Mouse (Mus musculus) mouse embryonic stem cell (cell line): ENCODE data around the gene Syf2.

Source experiments
- in situ Hi-C, 2 experiments: fragments of 300-500 bp; cut with MboI; formaldehyde crosslinking; loops; 1 replicate in 1 of 2; 3 replicates in 1 of 2; pipeline ENCODE4 v1.14.3; 2019 to 2020; ENCODE audit warnings: low sequenced_read_pairs in 2 of 2, low pct_unique_long_range_greater_than_20kb in 1 of 2, mixed read lengths in 1 of 2; ENCODE audit not compliant: unreplicated experiment in 1 of 2

The Syf2 gene

DNA sequence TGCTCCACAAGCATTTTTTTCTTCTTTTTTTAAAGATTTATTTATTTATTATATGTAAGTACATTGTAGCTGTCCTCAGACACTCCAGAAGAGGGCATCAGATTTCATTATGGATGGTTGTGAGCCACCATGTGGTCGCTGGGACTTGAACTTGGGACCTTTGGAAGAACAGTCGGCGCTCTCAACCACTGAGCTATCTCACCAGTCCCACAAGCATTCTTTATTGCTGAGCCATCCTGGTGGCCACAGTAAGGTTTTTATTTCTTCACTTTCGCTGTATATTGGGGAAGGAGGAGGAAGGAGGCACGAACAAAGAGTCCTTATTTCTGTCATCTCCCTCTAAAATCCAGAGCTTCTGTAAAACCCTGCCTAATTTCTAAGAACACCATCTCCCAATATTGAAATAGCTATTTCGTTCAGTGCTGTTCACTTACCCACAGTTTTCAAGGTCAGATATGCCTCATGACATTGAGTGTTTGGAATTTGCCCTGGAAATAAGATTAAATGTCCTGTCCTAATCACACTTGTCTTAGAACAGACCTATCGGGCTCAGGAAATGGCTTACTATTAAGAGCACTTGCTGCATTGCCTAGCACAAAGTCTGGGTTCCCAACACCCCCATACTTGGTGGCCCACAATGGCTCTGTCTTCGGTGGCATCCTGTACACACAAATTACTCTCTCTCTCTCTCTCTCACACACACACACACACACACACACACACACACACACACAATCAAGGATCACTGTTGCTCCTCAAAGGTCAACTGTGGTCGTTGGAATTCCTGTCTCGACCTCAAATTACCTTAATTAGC, 8.4 kb upstream of the Syf2 start:
- in situ Hi-C loops: no loop called here

DNA sequence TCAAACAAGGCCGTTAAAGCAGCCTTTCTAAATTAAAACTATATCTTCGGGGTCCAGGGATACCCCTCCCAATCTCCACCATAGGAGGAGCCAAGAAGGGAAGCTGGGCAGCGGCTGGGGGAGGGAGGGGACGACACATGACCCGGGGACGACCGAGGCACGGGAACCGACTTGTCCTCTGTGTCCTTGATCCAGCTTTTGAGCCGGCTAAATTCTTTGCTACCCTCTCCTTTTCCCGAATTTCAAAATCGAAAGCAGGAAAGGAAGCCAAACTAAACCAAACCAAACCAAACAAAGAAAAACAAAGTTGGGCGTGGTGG, 7.8 kb upstream of the Syf2 start:
- in situ Hi-C loops: no loop called here

DNA sequence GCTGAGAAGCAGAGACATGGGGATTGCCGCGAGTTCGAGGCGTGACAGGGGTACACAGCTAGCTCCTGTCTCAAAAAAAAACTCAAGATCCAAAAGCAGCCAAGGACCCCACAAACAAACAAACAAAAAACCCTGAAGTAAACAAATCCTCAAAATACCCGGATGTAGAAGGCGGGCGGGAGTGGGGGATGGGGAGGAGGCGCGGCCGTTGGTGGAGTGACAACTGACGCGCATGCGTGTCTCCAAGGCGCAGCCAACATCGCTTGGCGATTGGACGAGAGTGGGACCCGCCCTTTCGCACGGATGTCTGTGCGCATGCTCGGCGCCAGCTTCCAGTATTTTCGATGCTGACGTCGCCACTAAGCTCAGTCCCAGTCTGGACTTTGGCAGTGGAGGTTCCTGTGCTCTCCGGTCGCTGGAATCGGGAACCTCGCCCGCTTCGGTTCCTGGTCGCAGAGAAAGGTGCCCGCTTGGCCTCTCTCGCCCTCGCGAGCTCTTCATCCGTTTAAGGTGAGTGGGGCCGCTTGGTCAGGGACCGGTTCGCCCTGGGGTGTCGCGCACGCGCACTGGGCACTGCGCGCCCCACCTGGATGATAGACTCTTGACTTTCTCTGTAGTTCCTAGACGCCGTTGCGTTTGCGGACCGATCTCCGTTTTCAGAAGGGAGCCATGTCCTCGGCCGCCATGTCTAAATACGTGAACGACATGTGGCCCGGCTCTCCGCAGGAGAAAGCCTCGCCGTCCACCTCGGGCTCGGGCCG, 7.3 kb upstream of the Syf2 start, which contains the start of gene Rsrp1:
Rsrp1 (plus strand) TSS at position 335 of the 761 bp plus-strand sequence.
- in situ Hi-C loops: no loop called here

DNA sequence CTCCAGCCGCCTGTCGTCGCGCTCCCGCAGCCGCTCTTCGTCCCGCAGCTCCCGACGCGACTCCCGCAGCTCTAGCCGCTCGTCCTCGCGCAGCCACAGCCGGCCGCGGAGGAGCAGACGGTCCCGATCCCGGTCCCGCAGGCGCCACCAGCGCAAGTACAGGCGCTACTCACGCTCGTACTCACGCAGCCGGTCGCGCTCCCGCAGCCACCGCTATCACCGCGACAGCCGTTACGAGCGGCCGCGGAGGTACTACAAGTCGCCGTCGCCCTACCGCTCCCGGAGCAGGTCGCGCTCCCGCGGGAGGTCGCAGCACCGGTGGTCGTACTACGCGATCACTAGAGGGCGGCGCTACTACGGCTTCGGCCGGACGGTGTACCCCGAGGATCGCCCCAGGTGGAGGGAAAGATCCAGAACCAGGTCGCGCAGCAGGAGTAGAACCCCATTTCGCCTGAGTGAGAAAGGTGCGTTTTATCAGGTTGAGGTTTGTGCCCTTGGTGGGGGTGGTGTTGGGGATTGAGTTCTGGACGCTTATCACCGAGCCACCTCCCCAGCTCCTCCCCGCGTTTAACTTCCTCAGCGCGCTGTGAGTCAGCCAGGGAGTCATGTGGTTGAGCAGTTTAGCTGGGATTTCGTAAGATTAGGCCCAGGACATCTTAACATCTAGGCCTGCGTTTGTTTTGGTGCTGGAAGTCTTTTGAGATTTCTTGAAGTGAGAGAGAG, 6.5 kb upstream of the Syf2 start:
- in situ Hi-C loops: no loop called here

DNA sequence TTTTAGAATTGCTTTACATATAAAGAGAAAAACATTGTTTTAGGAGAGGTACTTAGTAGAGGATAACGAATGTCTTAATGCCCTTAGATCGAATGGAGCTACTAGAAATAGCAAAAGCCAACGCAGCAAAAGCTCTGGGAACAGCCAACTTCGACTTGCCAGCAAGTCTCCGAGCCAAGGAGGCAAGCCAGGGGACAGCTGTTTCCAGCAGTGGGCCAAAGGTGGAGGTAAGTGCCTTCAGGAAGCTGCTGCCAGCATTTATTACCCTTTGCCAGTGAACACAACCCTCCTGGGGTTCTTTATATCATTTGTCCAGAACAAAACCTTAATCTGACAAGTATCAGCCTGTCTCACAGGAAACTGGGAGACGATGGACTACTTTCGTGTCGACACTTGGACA, 5.5 kb upstream of the Syf2 start:
- in situ Hi-C loops: no loop called here

DNA sequence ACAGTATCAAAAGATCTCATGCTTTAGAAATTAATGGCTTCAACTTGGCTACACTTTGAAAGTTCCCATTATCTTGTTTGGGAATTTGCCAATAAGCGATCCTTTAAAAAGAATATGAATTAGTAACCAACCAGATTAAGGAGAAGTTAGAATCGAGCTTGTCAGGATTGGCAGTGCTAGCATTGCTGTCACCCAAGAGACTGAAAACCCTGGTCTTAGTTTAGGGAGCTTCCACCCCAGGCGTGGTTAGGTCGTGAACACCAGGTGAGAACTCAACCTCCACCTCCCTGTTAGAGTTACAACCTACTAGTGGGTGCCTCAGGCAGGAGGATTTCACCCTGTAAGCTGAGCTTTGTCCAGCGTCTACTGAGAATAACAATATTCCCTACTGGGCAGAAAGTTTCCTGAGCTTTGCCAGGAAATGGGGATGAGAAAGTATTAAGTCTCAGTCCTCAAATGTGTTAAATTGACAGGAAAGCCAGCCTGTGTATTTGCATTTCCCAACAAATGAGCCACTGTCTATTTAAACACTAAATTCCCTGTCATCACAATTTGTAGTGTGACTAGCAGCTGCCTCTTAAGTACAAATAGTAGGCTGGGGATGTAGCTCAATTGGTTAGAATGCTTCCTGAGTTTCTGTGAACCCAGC, 2.8 kb upstream of the Syf2 start:
- in situ Hi-C loops: no loop called here

DNA sequence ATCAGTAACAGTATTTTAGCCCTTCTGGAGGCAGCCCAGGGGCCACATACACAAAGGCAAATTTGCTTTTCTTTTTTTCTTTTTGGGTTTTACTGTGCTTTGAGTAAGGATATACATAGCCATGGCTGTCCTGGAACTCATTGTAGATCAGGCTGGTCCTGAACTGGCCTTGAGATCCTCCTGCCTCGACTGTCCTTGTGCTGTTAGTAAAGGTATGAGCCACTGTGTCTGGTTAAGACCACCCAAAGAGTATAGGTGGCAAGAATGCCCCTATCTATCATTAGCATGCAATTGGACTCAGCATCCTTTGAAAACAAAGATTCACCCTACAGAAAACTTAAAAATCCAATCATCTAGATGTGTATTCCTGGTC, 2.2 kb upstream of the Syf2 start:
- in situ Hi-C loops: no loop called here

DNA sequence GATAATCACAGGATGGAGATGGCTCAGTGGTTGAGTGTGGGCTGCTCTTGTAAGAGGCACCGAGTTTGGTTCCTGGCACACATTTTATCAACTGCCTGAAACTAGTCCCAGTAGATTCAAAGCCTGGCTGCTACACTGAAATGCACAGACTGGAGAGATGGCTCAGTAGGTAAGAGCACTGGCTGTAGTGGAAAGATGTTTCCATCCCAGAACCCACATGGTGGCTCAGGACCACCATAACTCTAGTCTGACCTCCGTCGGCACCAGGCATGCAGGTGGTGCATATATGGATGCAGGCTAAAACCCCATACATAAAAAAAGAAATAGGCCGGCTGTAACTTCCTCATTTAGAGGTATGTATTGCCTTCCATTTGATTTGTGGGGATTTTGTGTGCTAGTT, 1.2 kb upstream of the Syf2 start:
- in situ Hi-C loops: no loop called here

DNA sequence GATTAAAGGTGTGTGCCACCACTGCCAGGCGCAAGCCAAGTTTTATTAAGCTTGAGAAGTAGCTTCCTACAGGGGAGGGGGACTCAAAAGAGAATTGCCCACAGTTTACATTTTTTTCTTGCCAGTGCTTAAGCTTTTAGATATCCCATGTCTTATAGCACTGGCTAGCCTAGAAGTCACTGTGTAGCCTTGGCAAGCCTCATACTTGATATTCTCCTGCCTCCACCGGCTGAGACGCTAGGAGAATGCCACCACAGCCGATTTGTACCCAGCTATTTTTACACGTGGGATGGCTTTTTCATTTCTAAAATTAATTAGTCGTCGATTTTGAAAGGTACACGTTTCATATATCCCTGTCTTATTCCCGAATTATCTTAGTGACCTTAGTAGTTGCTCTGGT, 508 bp upstream of the Syf2 start:
- in situ Hi-C loops: no loop called here

DNA sequence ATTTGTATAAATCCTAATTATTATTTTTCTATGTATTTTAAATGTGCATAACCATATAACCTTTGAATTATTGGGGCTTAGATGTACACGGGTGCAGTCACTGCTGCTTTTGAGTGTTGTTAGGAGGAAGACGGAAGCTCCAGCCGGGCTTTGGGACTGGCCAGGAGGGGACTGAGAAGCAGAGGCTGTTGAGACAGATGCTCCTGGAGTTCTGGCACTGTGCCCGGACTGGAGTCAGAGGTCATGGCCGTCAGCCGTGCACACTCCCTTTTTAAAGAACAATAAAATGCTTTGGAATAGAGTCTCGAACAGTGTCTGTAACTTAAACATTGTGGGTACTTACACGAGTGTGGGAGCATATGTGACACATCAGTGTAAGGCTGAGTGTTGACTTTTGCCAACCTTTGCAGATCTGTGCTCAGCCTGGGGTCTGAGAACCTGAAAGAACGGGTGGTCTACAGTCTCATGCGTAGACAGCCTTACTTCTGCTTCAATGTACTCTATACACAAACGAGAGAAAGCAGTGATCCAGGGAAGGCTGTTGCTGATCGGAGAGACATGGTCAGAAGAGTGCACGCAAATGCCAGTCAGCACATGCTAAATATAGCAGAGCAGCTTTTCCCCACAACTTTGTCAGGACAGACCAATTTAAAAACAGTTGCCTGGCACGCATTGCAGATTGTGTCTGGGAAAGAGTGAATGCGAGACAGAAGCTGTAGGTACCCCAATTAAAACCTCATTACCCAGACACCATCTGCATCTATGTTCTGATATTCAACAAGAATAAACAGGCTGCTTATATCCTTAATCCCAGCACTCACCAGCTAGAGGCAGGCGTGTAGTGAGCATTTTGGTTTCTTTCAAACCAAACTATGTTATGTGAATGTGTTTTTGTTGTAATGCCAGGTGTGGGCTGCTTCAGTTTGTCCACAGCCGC, 6.8 kb downstream of the Syf2 start:
- in situ Hi-C loops: no loop called here

DNA sequence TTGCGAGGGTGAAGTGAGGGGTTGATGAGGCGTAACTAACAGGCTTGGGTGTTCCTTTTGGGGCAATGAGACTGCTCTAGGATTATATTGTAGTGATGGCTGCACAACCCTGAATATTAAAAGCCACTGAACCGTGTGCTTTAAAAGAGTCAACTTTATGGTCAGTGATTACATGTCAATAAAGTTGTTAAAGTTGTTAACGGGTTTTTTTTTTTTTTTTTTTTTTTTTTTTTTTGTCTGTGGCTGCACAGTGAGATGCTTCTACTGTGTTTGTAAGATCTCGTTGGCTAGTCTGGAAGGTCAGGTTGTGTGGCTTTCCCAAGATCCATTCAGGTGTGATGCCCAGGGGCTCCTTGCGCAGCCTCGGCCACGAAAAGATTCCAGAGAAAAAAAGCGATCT, 9.2 kb downstream of the Syf2 start:
- in situ Hi-C loops: loop anchor here in 1 of 2 experiments (10.0 kb wide), 1 partner anchor 265 kb away; no protein-coding TSS in a partner anchor

DNA sequence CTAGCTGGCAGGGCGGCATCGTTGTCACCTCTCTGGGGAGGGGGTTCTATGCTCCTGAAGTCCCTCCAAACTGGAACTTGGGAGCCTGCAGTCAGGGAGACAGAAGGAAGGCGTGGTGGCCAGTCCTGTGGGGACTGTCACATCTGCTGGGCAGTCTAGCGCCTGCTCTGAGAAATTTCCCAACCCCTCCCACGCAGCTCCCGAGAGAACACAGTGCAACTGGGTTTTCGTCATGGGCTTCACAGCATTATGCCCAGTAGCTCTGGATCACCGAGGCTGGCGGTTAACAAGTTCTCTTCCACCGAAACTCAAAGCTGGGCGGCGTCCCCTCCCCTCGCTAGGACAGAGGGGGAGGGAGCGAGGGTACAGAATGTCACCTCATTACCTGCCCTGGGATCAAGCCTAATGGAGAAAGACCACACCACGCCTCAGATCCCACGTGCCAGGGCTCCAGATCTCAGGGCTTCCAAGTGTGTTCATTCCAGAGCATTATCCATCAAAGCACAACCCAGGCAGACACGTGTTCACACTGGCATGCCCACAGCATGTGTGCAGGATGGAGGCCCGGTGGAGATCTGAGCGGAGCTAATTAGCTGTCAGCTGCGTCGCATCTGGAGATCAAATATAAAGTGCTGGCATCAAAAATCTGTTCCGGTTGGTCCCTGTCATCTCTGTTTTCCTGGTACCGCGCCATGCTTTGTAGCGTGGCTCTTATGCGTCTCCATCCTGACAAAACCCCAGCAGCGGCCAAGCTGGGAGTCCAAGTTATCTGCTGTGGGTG, 13.2 kb downstream of the Syf2 start:
- in situ Hi-C loops: loop anchor here in 1 of 2 experiments (10.0 kb wide), 1 partner anchor 261 kb away; no protein-coding TSS in a partner anchor

DNA sequence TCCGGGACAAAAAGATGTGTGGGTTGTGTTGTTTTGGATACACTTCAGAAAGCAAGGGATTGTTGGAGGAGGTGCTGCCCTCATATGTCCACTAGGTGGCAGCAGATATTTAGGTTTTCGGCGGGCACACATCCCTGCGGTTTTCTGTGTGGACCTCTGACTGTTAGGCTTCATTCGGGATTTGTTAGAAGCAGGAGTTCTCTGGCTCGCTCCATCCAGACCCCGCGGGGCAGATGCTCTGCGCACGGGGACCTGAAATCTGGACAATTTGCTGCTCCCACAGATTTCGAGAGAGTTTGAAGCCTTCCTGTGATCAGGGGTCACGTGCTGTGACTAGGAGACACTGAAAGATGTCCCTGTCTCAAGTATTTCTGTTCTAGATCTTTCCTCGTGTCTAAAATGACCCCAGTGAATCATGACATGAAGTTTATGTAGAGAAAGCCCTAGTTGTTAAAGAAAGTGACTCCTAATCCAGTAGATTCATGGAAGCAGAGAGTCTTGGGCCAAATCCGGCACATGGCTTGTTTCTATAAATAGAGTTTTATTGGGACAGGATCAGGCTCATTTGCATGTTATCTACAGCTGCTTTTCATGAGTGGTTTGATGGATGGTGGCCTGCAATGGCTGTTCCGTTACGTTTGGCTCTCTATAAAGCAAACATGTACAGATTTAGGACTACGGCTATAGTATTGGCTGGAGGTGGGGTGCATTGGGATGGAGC, 15.5 kb downstream of the Syf2 start:
- in situ Hi-C loops: loop anchor here in 1 of 2 experiments (10.0 kb wide), 1 partner anchor 259 kb away; no protein-coding TSS in a partner anchor

DNA sequence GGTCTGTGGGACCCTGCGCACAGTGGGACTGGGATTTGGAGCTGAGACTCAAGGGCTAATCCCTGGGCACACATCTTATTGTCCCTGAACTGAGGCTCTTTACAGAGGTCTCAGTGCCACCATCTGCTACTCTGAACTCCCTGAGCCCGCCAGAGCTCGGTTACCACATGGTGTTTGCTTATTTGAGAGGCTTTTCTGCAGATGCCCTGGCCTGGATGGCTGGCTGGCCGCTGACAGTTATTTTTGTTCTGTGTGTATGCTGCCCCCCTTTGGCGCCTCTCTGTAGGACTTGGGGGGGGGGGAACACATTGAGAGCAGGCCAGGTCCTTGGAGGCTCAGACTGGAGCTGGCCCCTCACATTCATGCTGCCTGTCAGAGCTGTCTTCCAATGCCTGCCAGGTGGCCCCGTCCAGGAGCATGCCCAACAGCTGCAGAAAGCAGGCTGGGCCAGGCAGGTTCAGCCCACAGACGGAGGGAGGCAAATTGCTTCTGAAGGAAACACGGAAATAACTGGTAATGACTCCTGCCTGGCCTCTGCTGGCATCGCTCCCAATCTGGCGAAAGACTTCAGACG, 19.9 kb downstream of the Syf2 start:
- in situ Hi-C loops: no loop called here

DNA sequence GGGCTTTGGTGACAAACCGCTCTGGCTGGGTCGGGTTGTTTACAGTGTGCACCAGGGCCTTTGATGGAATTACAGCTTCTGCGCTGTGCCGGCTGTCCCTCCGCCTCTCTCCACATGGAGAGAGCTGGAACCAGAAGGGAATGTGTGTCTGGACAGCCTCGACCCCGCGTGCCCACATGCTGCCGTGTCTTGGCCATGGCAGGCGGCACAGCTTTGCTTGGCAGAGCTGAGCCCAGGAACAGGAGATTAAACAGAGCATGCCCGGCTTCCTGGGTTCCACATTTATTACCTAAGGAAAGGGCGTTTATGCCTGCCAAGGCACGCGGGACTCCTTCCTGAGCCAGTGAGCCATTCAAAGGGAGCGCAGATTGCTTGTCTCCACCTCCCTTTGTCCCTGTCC, 23.8 kb downstream of the Syf2 start:
- in situ Hi-C loops: no loop called here

DNA sequence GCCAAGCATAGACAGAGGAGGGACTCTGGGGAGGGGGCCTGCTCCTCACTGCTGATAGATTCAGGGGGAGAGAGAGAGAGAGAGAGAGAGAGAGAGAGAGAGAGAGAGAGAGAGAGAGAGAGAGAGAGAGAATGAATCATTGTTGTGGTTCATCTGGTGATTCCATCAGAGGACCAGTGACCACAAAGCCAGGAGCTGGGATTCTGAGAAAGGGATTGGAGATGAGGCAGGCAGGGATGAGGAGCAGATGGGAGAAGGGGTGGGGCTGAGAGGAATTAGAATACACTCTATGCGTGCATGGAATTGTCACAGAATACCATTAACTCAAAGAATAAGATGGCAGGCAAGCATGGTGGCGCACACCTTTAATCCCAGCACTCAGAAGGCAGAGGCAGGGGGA, 24.5 kb downstream of the Syf2 start:
- in situ Hi-C loops: no loop called here
